Mouse (Mus musculus): ENCODE results near the gene Frat1. TPM values are rescaled to one million over a fixed set of nuclear protein-coding genes. Genes with fewer than 3 reads are reported as not detected.

The Frat1 gene
- polyA plus RNA-seq, 1 experiment from 2014 or later, result 5.2 TPM

- H3K9me3 ChIP-seq (ENCODE audit: control insufficient read depth, low read length), result no peaks in the 10 kb centered on the region; the same call in 1 of the 2 replicates
- H3K4me1 ChIP-seq (ENCODE audit: control insufficient read depth, insufficient read depth, low read length), result no peaks in the 10 kb centered on the region
- H3K9ac ChIP-seq (ENCODE audit: low read length), result no peak overlapping the region
- no peaks in the 10 kb centered on the region for H3K36me3 ChIP-seq (ENCODE audit: control insufficient read depth, insufficient read depth, low read length)
- DNase-seq (ENCODE audit: low spot score), result no peak
- no peak overlapping the region for H3K4me2 ChIP-seq (ENCODE audit: low read depth, severe bottlenecking)
- H3K4me3 ChIP-seq (ENCODE audit: low read depth, low read length), result no peak overlapping the region
- WGBS, result 88% methylated on average over 8 of the region's 8 CpGs
- H3K27me3 ChIP-seq (ENCODE audit: control insufficient read depth, insufficient read depth, low read length), result no peaks in the 10 kb centered on the region
- ATAC-seq (ENCODE audit: insufficient number of reproducible peaks, low FRiP score, low TSS enrichment, low read depth), result no peak
- H3K27ac ChIP-seq (replicated peaks; ENCODE audit: low read depth, low read length), result no peak overlapping the region
Measured at GRCm38 (mm10) chr19:41808104-41808634, 21.6 kb upstream of the Frat1 start.

- no peaks in the 10 kb centered on the region; the same call in 1 of the 2 replicates for H3K9me3 ChIP-seq (ENCODE audit: control insufficient read depth, low read length)
- DNase-seq (ENCODE audit: low spot score) (no peak), ATAC-seq (ENCODE audit: insufficient number of reproducible peaks, low FRiP score, low TSS enrichment, low read depth) (no peak)
- no peak overlapping the region for H3K9ac ChIP-seq (ENCODE audit: low read length)
- H3K27me3 ChIP-seq (ENCODE audit: control insufficient read depth, insufficient read depth, low read length), result no peaks in the 10 kb centered on the region
- no peaks in the 10 kb centered on the region for H3K4me1 ChIP-seq (ENCODE audit: control insufficient read depth, insufficient read depth, low read length)
- 86% methylated on average over 5 of the region's 5 CpGs for WGBS
- H3K27ac ChIP-seq (replicated peaks; ENCODE audit: low read depth, low read length), result no peak overlapping the region
- no peaks in the 10 kb centered on the region for H3K36me3 ChIP-seq (ENCODE audit: control insufficient read depth, insufficient read depth, low read length)
- no peak overlapping the region for H3K4me2 ChIP-seq (ENCODE audit: low read depth, severe bottlenecking)
- no peak overlapping the region for H3K4me3 ChIP-seq (ENCODE audit: low read depth, low read length)
Measured at GRCm38 (mm10) chr19:41810074-41810473, 19.7 kb upstream of the Frat1 start.

GRCm38 (mm10) chr19:41812525-41812924 is 17.2 kb upstream of the Frat1 start:
- no peaks in the 10 kb centered on the region for H3K36me3 ChIP-seq (ENCODE audit: control insufficient read depth, insufficient read depth, low read length)
- 91% methylated on average over 10 of the region's 10 CpGs for WGBS
- H3K4me2 ChIP-seq (ENCODE audit: low read depth, severe bottlenecking), result no peak overlapping the region
- ATAC-seq (ENCODE audit: insufficient number of reproducible peaks, low FRiP score, low TSS enrichment, low read depth) (no peak), DNase-seq (ENCODE audit: low spot score) (no peak)
- H3K27ac ChIP-seq (replicated peaks; ENCODE audit: low read depth, low read length), result no peak overlapping the region
- H3K9me3 ChIP-seq (ENCODE audit: control insufficient read depth, low read length), result no peaks in the 10 kb centered on the region
- H3K4me3 ChIP-seq (ENCODE audit: low read depth, low read length), result no peak overlapping the region
- no peaks in the 10 kb centered on the region for H3K4me1 ChIP-seq (ENCODE audit: control insufficient read depth, insufficient read depth, low read length)
- H3K27me3 ChIP-seq (ENCODE audit: control insufficient read depth, insufficient read depth, low read length), result no peaks in the 10 kb centered on the region
- H3K9ac ChIP-seq (ENCODE audit: low read length), result no peak overlapping the region

GRCm38 (mm10) chr19:41813374-41813773 is 16.4 kb upstream of the Frat1 start:
- DNase-seq (ENCODE audit: low spot score) (no peak), ATAC-seq (ENCODE audit: insufficient number of reproducible peaks, low FRiP score, low TSS enrichment, low read depth) (no peak)
- no peak overlapping the region for H3K9ac ChIP-seq (ENCODE audit: low read length)
- no peaks in the 10 kb centered on the region for H3K36me3 ChIP-seq (ENCODE audit: control insufficient read depth, insufficient read depth, low read length)
- no peak overlapping the region for H3K4me3 ChIP-seq (ENCODE audit: low read depth, low read length)
- no peak overlapping the region for H3K27ac ChIP-seq (replicated peaks; ENCODE audit: low read depth, low read length)
- H3K4me2 ChIP-seq (ENCODE audit: low read depth, severe bottlenecking), result no peak overlapping the region
- H3K27me3 ChIP-seq (ENCODE audit: control insufficient read depth, insufficient read depth, low read length), result no peaks in the 10 kb centered on the region
- no peaks in the 10 kb centered on the region for H3K9me3 ChIP-seq (ENCODE audit: control insufficient read depth, low read length)
- H3K4me1 ChIP-seq (ENCODE audit: control insufficient read depth, insufficient read depth, low read length), result no peaks in the 10 kb centered on the region
- 95% methylated on average over 4 of the region's 4 CpGs for WGBS

GRCm38 (mm10) chr19:41816410-41816809 is 13.4 kb upstream of the Frat1 start:
- Histone ChIP-seq H3K36me3 (ENCODE audit: control insufficient read depth, insufficient read depth, low read length) (no peaks in the 10 kb centered on the region), H3K9ac (ENCODE audit: low read length) (no peak overlapping the region), H3K27me3 (ENCODE audit: control insufficient read depth, insufficient read depth, low read length) (no peaks in the 10 kb centered on the region), H3K9me3 (ENCODE audit: control insufficient read depth, low read length) (no peaks in the 10 kb centered on the region), H3K27ac (replicated peaks; ENCODE audit: low read depth, low read length) (no peak overlapping the region), H3K4me1 (ENCODE audit: control insufficient read depth, insufficient read depth, low read length) (no peaks in the 10 kb centered on the region), H3K4me3 (ENCODE audit: low read depth, low read length) (no peak overlapping the region), H3K4me2 (ENCODE audit: low read depth, severe bottlenecking) (no peak overlapping the region)
- WGBS, result 56% methylated on average over 5 of the region's 5 CpGs
- DNase-seq (ENCODE audit: low spot score), result no peak
- no peak for ATAC-seq (ENCODE audit: insufficient number of reproducible peaks, low FRiP score, low TSS enrichment, low read depth)

GRCm38 (mm10) chr19:41816915-41817314 is 12.9 kb upstream of the Frat1 start:
- DNase-seq (ENCODE audit: low spot score) (no peak), ATAC-seq (ENCODE audit: insufficient number of reproducible peaks, low FRiP score, low TSS enrichment, low read depth) (no peak)
- Histone ChIP-seq H3K9ac (ENCODE audit: low read length) (no peak overlapping the region), H3K4me2 (ENCODE audit: low read depth, severe bottlenecking) (no peak overlapping the region), H3K4me3 (ENCODE audit: low read depth, low read length) (no peak overlapping the region), H3K27ac (replicated peaks; ENCODE audit: low read depth, low read length) (no peak overlapping the region; the same call in 1 of the 2 replicates), H3K27me3 (ENCODE audit: control insufficient read depth, insufficient read depth, low read length) (no peaks in the 10 kb centered on the region), H3K9me3 (ENCODE audit: control insufficient read depth, low read length) (no peaks in the 10 kb centered on the region), H3K36me3 (ENCODE audit: control insufficient read depth, insufficient read depth, low read length) (no peaks in the 10 kb centered on the region), H3K4me1 (ENCODE audit: control insufficient read depth, insufficient read depth, low read length) (no peaks in the 10 kb centered on the region)
- 62% methylated on average over 5 of the region's 5 CpGs for WGBS

GRCm38 (mm10) chr19:41817325-41817724 is 12.4 kb upstream of the Frat1 start:
- no peak for DNase-seq (ENCODE audit: low spot score)
- Histone ChIP-seq H3K9ac (ENCODE audit: low read length) (no peak overlapping the region), H3K4me3 (ENCODE audit: low read depth, low read length) (no peak overlapping the region), H3K27ac (replicated peaks; ENCODE audit: low read depth, low read length) (no peak overlapping the region; the same call in 1 of the 2 replicates), H3K9me3 (ENCODE audit: control insufficient read depth, low read length) (no peaks in the 10 kb centered on the region), H3K4me2 (ENCODE audit: low read depth, severe bottlenecking) (no peak overlapping the region), H3K36me3 (ENCODE audit: control insufficient read depth, insufficient read depth, low read length) (no peaks in the 10 kb centered on the region), H3K4me1 (ENCODE audit: control insufficient read depth, insufficient read depth, low read length) (no peaks in the 10 kb centered on the region), H3K27me3 (ENCODE audit: control insufficient read depth, insufficient read depth, low read length) (no peaks in the 10 kb centered on the region)
- ATAC-seq (ENCODE audit: insufficient number of reproducible peaks, low FRiP score, low TSS enrichment, low read depth), result no peak
- 52% methylated on average over 10 of the region's 10 CpGs for WGBS

GRCm38 (mm10) chr19:41818749-41819148 is 11.0 kb upstream of the Frat1 start:
- DNase-seq (ENCODE audit: low spot score), result no peak
- Histone ChIP-seq H3K9ac (ENCODE audit: low read length) (no peak overlapping the region), H3K4me1 (ENCODE audit: control insufficient read depth, insufficient read depth, low read length) (no peaks in the 10 kb centered on the region), H3K4me2 (ENCODE audit: low read depth, severe bottlenecking) (no peak overlapping the region), H3K36me3 (ENCODE audit: control insufficient read depth, insufficient read depth, low read length) (no peaks in the 10 kb centered on the region), H3K27me3 (ENCODE audit: control insufficient read depth, insufficient read depth, low read length) (no peaks in the 10 kb centered on the region), H3K9me3 (ENCODE audit: control insufficient read depth, low read length) (no peaks in the 10 kb centered on the region), H3K4me3 (ENCODE audit: low read depth, low read length) (no peak overlapping the region), H3K27ac (replicated peaks; ENCODE audit: low read depth, low read length) (no peak overlapping the region)
- WGBS, result 86% methylated on average over 4 of the region's 4 CpGs
- no peak for ATAC-seq (ENCODE audit: insufficient number of reproducible peaks, low FRiP score, low TSS enrichment, low read depth)

- Histone ChIP-seq H3K4me1 (ENCODE audit: control insufficient read depth, insufficient read depth, low read length) (no peaks in the 10 kb centered on the region), H3K4me3 (ENCODE audit: low read depth, low read length) (no peak overlapping the region), H3K36me3 (ENCODE audit: control insufficient read depth, insufficient read depth, low read length) (no peaks in the 10 kb centered on the region), H3K4me2 (ENCODE audit: low read depth, severe bottlenecking) (no peak overlapping the region), H3K27ac (replicated peaks; ENCODE audit: low read depth, low read length) (no peak overlapping the region), H3K27me3 (ENCODE audit: control insufficient read depth, insufficient read depth, low read length) (no peaks in the 10 kb centered on the region), H3K9ac (ENCODE audit: low read length) (no peak overlapping the region), H3K9me3 (ENCODE audit: control insufficient read depth, low read length) (no peaks in the 10 kb centered on the region)
- 12% methylated on average over 5 of the region's 5 CpGs for WGBS
- no peak for ATAC-seq (ENCODE audit: insufficient number of reproducible peaks, low FRiP score, low TSS enrichment, low read depth)
- DNase-seq (ENCODE audit: low spot score), result no peak
Measured at GRCm38 (mm10) chr19:41821436-41821835, 8.3 kb upstream of the Frat1 start.

Data from limb, embryonic 11.5 days (tissue).